Mouse (Mus musculus) MEL (cell line): Measurements from ENCODE around the gene Calhm3.

Experiments
- CTCF ChIP-seq, 3 experiments: IDR thresholded peaks in 2 of 3; conservative IDR thresholded peaks in 1 of 3; 2 replicates each; pipeline ENCODE4 v1.5.1; 2011 to 2012; ENCODE audit warnings: low read length in 3 of 3, low read depth in 2 of 3, mild to moderate bottlenecking in 2 of 3, improper control_type of control experiment in 1 of 3, inconsistent platforms in 1 of 3, mixed read lengths in 1 of 3, moderate library complexity in 1 of 3; ENCODE audit not compliant: control insufficient read depth in 1 of 3, insufficient read depth in 1 of 3, poor library complexity in 1 of 3, severe bottlenecking in 1 of 3
- EP300 ChIP-seq, 2 experiments: IDR thresholded peaks; 2 replicates each; pipeline ENCODE4 v1.6.1; 2011; ENCODE audit warnings: improper control_type of control experiment in 2 of 2, low read length in 2 of 2, low read depth in 1 of 2, mild to moderate bottlenecking in 1 of 2
- ETS1 ChIP-seq: IDR thresholded peaks from 2 replicates; pipeline ENCODE4 v1.6.1; 2012; ENCODE audit warnings: low read depth, mild to moderate bottlenecking, inconsistent platforms, low read length, improper control_type of control experiment, moderate library complexity
- GABPA ChIP-seq: IDR thresholded peaks from 2 replicates; pipeline ENCODE4 v1.6.1; 2012; ENCODE audit warnings: low read depth, mild to moderate bottlenecking, inconsistent platforms, low read length, improper control_type of control experiment, moderate library complexity
- JUND ChIP-seq: IDR thresholded peaks from 2 replicates; pipeline ENCODE4 v1.6.1; 2011; ENCODE audit warnings: low read depth, mild to moderate bottlenecking, improper control_type of control experiment, low read length
- MAFK ChIP-seq: IDR thresholded peaks from 2 replicates; pipeline ENCODE4 v1.6.1; 2011; ENCODE audit warnings: low read depth, mild to moderate bottlenecking, low read length, improper control_type of control experiment, borderline replicate concordance
- MAX ChIP-seq: IDR thresholded peaks from 2 replicates; pipeline ENCODE4 v1.6.1; 2011; ENCODE audit warnings: low read length, improper control_type of control experiment
- NELFE ChIP-seq: IDR thresholded peaks from 2 replicates; pipeline ENCODE4 v1.6.1; 2011; ENCODE audit warnings: low read depth, low read length, improper control_type of control experiment
- POLR2A ChIP-seq, 2 experiments: IDR thresholded peaks; 2 replicates each; pipeline ENCODE4 v1.6.1; 2011 to 2012; ENCODE audit warnings: low read length in 2 of 2, mild to moderate bottlenecking in 2 of 2, control low read depth in 1 of 2, improper control_type of control experiment in 1 of 2, low read depth in 1 of 2, moderate library complexity in 1 of 2; ENCODE audit not compliant: control insufficient read depth in 1 of 2, insufficient read depth in 1 of 2, poor library complexity in 1 of 2
- POLR2AphosphoS2 ChIP-seq: IDR thresholded peaks from 2 replicates; pipeline ENCODE4 v1.6.1; 2011; ENCODE audit warnings: low read length, improper control_type of control experiment
- RCOR1 ChIP-seq: IDR thresholded peaks from 2 replicates; pipeline ENCODE4 v1.6.1; 2012; ENCODE audit warnings: low read depth, mild to moderate bottlenecking, inconsistent platforms, low read length, improper control_type of control experiment
- USF2 ChIP-seq, 2 experiments: IDR thresholded peaks; 2 replicates each; pipeline ENCODE4 v1.6.1; 2011 to 2012; ENCODE audit warnings: improper control_type of control experiment in 2 of 2, low read length in 2 of 2, borderline replicate concordance in 1 of 2, inconsistent platforms in 1 of 2, low read depth in 1 of 2, mild to moderate bottlenecking in 1 of 2; ENCODE audit not compliant: insufficient read depth in 1 of 2
- ZMIZ1 ChIP-seq: IDR thresholded peaks from 2 replicates; pipeline ENCODE4 v1.6.1; 2012; ENCODE audit warnings: low read depth, mild to moderate bottlenecking, inconsistent platforms, low read length, improper control_type of control experiment, moderate library complexity

GRCm38 (mm10) chr19:47175472-47175871 is 17.9 kb upstream of the Calhm3 start:
- no peak for TF ChIP-seq EP300 (IDR thresholded peaks at IDR 0.05; ENCODE audit: low read depth in 1 of 2, low read length in 2 of 2)
- peak; percentile 21 to 61 (median 35); a peak in 5 of 6 replicates for TF ChIP-seq CTCF (IDR thresholded peaks at IDR 0.05 in 2 of 3, conservative IDR thresholded peaks at IDR 0.05 in 1 of 3; ENCODE audit: control insufficient read depth in 1 of 3, insufficient read depth in 1 of 3, low read depth in 2 of 3, low read length in 3 of 3, poor library complexity in 1 of 3, severe bottlenecking in 1 of 3)
- TF ChIP-seq ZMIZ1 = no peak
- no peak for TF ChIP-seq POLR2AphosphoS2
- TF ChIP-seq POLR2A (IDR thresholded peaks at IDR 0.05; ENCODE audit: control insufficient read depth in 1 of 2, insufficient read depth in 1 of 2, low read depth in 1 of 2, low read length in 2 of 2, poor library complexity in 1 of 2) = no peak
- no peak for TF ChIP-seq USF2 (IDR thresholded peaks at IDR 0.05; ENCODE audit: borderline replicate concordance in 1 of 2, insufficient read depth in 1 of 2, low read depth in 1 of 2, low read length in 2 of 2)
- TF ChIP-seq MAFK = no peak
- TF ChIP-seq JUND = no peak
- no peak for TF ChIP-seq ETS1
- no peak for TF ChIP-seq GABPA
- TF ChIP-seq RCOR1 = no peak
- no peak for TF ChIP-seq NELFE
- no peak for TF ChIP-seq MAX
